Mouse (Mus musculus) lung, postnatal 14 days (tissue): ENCODE measurements at regions not wholly inside any gene's neighbourhood (a gene's known extent, or its start where the extent isn't known, plus 50 kb on each side); places are given as distances from the start of the nearest gene placed in this dataset.
"Not testable (repeated sequence)": the region's sequence is repeated elsewhere in the genome, so short reads cannot be mapped to it uniquely, and the experiment has no call there.

ENCODE experiments used
- DNase-seq: peaks from one replicate; pipeline ENCODE4 v3.0.0; 2021

- no peak for DNase-seq
These were observed 414.3 kb downstream of the Gtdc1 start for GRCm38 (mm10) chr2:44513080-44513724.

GRCm38 (mm10) chr2:44512334-44512733 is 415.1 kb downstream of the Gtdc1 start:
- peak; percentile 39 for DNase-seq

- DNase-seq = no peak
These were observed 418.4 kb downstream of the Gtdc1 start for GRCm38 (mm10) chr2:44509101-44509500.

- peak; percentile 9 for DNase-seq
These were observed 423.2 kb downstream of the Gtdc1 start for GRCm38 (mm10) chr2:44504273-44504672.

GRCm38 (mm10) chr2:44490806-44491205 is 436.7 kb downstream of the Gtdc1 start:
- DNase-seq = not testable (repeated sequence)

GRCm38 (mm10) chr2:44490230-44490629 is 437.2 kb downstream of the Gtdc1 start:
- DNase-seq = no peak

GRCm38 (mm10) chr2:44485880-44486279 is 441.6 kb downstream of the Gtdc1 start:
- no peak for DNase-seq

- no peak for DNase-seq
These were observed 447.7 kb downstream of the Gtdc1 start for GRCm38 (mm10) chr2:44479746-44480145.

GRCm38 (mm10) chr2:44475456-44475855 is 452.0 kb downstream of the Gtdc1 start:
- no peak for DNase-seq

- no peak for DNase-seq
These were observed 452.8 kb downstream of the Gtdc1 start for GRCm38 (mm10) chr2:44474653-44475052.

GRCm38 (mm10) chr2:44471381-44471780 is 456.1 kb downstream of the Gtdc1 start:
- DNase-seq = no peak

- DNase-seq = no peak
These were observed 456.5 kb downstream of the Gtdc1 start for GRCm38 (mm10) chr2:44470953-44471352.

GRCm38 (mm10) chr2:44464631-44465030 is 462.8 kb downstream of the Gtdc1 start:
- no peak for DNase-seq

- no peak for DNase-seq
These were observed 464.7 kb downstream of the Gtdc1 start for GRCm38 (mm10) chr2:44462619-44463329.

- no peak for DNase-seq
These were observed 465.9 kb downstream of the Gtdc1 start for GRCm38 (mm10) chr2:44461289-44462250.

GRCm38 (mm10) chr2:44449471-44449870 is 478.0 kb downstream of the Gtdc1 start:
- DNase-seq = no peak
